Mouse (Mus musculus): Measurements from ENCODE around the gene Cd83. TPM values are rescaled to one million over a fixed set of nuclear protein-coding genes. Genes with fewer than 3 reads are reported as not detected.

Cd83 gene
- 11.8 TPM for polyA plus RNA-seq (2014; fragmentation: Illumina TruSeq; extraction: RNeasy Lipid Tissue Mini Kit (QIAGEN cat#74804); ENCODE audit: low replicate concordance)

DNA sequence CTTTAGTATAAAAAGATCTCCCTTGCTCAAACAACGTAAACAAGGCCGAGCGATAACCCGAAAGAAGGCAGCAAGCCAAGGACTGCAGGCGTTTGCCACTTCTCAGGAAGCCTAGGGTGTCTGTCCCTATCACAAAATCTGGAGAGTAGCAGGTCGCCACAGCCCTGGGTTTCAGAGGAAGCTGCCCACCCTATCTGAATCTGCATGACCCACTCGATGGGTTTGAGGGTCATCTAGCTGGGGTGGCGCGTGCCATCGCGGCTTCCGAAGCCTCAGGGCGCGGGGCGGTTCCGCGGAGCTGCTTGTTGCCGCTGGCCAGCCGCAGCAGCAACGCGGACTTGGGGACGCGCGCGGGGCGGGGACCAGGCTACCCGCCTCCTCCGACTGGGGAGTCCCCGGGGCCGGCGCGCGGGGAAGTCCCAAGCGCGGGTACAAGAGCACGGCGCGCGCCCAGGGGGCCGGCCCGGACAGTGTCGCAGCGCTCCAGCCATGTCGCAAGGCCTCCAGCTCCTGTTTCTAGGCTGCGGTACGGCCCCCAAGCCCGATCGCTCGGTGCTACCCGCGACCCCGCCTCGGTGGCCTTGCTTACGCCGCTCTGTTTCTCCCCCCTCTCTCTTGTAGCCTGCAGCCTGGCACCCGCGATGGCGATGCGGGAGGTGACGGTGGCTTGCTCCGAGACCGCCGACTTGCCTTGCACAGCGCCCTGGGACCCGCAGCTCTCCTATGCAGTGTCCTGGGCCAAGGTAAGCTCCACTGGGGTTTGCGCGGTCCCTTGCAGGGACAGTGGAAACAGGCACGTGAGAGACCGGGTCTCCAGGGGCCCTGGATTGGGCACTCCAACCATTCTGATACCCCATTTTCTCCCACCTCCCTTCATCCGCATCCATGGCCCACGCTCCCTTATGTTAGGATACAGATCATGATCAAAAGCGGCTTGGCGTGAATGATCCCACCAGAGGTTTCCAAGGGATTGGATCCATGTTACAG, at the start of gene Cd83:
Gene Cd83, plus strand, starts transcription at position 51 of the 987 bp plus-strand sequence.

Other genes with a start within 250 kb of the Cd83 start
- 72.3 TPM for gene Mcur1, start 224.6 kb upstream of the Cd83 start, polyA plus RNA-seq (2014; fragmentation: Illumina TruSeq; extraction: RNeasy Lipid Tissue Mini Kit (QIAGEN cat#74804); ENCODE audit: low replicate concordance)
- not detected for gene Rnf182, start 169.1 kb upstream of the Cd83 start, polyA plus RNA-seq (2014; fragmentation: Illumina TruSeq; extraction: RNeasy Lipid Tissue Mini Kit (QIAGEN cat#74804); ENCODE audit: low replicate concordance)